Mouse (Mus musculus) heart, adult 11 months (tissue): ENCODE results near the gene Ccdc187.
A peak's percentile ranks its signal among the peaks of the same experiment; 100 is the strongest.

Experiments used
- DNase-seq: peaks from one replicate; pipeline ENCODE4 v3.0.0; 2022

Gene Ccdc187

DNA sequence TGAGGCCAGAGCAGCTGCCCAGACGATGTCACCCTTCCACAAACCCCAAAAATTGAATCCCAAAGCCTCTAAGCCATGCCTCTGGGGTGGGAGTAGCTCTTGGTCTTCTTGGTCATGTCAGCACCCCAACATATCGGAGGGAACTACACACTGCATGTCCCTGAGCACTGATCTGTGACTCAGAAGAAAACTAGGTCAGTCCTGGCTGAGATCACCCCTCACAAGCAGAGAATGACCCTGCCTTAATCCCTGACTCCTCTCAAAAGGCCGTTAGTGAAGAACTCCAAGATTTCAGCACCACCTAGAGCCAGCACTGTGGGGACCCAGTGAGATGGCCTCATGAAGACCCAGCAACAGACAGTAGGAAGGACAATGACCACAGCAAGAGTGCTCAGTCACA, 26.1 kb downstream of the Ccdc187 start:
- no peak for DNase-seq

DNA sequence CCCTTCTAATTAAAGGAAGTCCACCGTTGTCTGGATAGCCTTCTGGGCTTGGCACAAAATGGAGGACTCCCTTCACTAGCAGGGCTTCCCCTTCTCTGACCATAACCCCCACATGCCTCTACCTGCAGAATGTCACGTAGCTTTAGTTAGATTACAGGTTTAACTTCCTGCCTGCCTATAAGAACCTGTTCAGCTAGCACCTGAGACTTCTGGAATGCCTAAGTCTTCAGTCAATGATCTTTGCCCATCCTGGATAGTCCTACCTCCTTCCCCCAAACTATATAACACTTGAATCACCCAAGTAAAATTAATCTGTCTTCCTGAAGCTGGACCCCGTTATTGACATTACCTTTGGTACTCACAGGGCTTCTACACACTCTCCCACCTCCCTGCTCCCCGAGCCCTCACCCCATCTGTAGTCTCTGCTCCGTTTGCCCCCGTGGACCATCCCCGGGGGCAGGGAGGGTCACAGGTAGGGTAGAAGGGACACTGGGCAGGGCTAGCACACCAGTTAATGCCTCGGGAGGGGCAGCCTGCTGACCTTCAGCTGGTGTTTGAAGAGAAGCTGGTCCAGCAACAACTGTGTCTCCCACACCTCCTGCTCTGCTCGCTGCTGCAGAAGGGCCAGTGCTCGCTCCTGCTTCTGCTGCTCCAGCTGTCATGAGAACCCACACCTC, 28.2 kb downstream of the Ccdc187 start:
- no peak for DNase-seq

DNA sequence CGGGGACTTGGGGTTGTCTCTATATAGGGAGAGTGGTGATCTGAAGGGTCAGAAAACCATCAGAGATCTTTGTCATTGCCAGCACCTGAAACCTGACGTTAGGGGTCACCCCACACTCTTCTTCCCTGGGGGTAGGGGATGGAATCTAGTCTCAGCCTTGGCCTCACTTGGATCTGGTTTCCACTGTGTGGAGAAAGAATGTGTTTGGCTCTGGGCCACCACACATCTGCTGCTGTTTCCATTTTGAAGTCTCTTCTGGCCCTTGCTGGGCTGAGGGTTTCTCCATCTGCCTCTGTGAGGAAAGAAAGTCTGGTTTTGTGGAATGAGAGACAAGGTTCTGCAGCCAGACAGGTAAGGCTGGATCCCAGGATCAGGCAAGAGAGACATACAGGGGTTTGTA, 29.3 kb downstream of the Ccdc187 start:
- DNase-seq = no peak

DNA sequence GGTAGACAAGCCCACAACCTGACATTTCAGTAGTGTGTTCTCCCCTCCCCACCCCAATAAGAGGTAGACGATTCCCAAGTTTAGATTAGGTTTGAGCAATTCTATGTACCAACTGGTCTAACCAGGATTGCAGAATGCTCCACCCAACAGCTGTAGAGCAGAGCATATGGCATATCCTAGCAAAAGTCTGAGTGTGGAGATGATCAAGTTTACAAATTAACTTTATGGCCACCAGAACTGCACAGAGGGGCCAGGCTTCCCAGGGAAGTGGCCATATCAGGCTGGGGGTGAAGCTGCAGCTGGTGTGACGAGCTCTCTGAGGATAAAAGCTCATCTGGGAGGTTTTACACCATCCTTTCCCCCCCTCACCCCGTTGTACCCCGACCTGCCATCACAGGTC, 29.7 kb downstream of the Ccdc187 start:
- no peak for DNase-seq

DNA sequence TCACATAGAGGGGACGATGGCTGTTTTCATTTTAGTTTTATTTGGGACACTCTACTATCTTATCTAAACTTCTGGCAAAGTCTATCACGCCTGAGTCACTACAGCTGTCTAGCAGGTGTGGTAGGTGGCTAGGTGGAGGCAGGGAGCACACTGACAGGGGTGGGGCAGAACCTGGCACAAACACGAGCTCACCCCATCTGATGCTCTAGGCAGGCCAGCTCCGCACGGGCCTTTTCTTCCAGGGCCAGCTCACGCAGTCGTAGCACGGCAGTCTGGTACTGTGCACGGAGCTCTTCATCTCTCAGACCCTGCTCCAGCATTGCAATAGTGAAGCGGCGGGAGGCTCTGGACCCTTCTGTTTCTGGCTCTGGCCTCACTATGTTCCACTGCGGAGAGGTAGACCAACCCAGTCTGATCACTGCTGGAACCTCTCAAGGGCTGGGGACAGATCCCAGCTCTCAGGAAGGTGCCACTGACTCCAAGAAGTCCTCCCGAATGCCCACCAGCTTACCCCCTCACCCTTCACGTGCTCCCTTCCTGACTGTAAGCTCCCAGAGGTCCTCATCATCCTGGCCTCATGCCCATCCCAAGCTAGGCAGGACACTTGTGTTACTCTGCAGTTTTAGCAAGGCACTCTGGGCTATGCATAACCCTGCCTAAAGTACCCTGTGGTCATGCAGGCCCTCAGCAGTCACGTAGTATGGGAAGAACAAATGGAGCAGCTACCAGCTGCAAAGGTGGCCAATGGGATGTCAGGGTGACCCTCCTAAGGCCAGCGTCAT, 36.9 kb downstream of the Ccdc187 start:
- DNase-seq = peak; percentile 75

DNA sequence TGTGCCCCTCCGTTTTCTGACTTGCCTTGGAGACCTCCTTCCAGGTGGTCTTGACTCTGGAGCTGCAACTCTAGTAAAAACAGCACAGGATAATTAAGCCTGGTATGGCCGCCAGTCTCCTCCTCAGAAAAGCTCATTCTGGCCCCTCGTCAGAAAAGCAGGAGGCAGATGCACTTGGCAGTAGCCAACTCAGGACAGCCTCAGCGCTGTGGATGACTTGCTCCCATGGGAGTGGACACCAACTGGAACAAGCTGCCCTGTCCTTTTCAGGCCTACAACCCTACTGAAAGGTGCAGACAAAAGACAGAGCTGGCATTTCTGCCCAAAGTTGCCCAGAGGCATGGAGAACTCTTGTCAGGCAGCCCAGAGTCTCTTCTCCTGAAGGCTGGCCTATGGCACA, 39.5 kb downstream of the Ccdc187 start:
- DNase-seq = no peak

DNA sequence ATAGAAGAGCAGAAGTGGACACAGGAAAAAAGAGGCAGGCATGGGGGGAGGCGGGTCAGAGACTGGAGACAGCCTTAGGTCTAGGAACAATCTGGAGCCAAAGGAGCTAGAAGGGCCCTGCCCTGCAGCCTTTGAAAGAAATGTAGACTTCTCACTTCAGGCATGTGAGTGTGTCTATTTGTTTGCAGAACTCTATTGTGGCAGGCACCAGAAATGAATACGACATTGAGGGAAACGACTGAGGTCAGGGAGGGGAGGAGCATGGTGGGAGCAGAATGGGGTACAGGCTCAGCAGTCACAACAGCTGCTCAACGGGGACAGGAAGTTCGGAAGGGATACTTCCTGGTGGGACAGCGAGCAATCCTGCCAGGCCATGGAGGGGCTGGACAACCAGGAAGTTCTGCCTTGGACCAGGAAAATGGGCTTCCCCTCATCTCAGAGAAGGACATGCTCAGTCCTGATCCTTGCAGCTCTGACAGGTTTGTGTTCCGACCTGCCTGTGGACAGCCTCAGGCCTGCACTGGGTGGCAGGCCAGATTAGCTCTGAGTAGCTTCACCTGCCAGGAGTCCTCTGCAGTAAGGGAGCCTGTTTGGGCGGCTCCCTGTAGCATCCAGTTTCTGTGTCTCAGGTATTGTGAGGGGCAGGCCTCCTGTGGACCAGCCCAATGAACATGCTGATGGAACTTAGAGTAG, 41.7 kb downstream of the Ccdc187 start:
- no peak for DNase-seq

DNA sequence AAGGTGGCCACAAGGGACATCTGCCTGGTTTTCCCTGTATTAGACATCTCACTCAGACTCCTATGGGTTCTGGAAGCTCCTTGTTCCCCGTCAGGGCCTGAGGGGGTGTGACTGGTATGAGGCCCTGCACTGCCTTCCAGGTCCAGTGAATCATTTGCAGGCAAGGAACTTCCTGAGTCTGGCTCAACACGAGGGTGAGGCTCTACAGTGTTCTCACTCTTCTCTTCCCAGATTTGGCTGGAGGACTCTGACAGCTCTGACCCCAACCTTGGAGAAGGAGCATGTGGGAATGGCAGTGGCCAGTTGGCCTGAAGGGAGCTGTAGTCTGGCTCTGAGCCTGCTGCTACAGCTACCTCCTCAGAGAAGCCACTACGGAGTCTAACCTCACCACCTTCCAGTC, 46.8 kb downstream of the Ccdc187 start:
- peak; percentile 92 for DNase-seq

DNA sequence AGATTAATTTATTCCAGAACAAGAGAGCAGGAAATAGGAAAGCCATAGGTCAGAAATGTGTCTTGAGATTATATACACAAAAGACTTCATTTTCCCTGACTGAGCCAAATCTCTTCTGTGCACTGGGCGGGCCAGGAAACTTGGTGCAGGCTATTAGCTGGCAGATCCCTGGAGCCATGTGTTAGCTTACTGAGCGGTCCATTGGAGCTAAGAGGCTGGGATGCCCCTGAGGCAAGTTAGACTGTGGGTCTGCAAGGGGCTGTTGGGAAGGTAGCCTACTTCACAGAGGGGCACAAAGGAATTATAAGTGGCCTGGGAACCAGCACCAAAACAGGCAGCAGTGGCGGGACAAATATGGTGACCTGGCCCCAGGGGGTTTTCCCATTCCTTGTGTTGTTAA, 53.5 kb downstream of the Ccdc187 start:
- DNase-seq = no peak

DNA sequence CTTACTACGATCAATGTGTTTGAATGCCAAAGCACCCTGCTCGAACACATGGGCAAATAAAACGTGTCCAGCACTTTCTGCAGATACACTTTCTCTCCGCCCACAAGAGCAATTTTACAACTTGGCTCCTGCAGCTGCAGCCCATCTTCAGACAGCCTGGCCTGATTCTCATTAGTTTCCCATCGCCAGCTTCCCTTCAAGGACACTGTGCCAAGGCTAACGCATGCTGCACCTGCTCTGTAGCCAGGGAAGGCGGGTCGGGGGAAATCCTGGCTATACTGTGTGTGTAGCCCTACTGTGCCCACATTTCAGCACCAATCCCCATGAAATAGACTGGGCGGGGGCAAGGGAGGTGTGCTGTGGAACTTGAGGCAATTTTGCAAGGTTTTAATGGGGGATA, 54.0 kb downstream of the Ccdc187 start:
- no peak for DNase-seq

DNA sequence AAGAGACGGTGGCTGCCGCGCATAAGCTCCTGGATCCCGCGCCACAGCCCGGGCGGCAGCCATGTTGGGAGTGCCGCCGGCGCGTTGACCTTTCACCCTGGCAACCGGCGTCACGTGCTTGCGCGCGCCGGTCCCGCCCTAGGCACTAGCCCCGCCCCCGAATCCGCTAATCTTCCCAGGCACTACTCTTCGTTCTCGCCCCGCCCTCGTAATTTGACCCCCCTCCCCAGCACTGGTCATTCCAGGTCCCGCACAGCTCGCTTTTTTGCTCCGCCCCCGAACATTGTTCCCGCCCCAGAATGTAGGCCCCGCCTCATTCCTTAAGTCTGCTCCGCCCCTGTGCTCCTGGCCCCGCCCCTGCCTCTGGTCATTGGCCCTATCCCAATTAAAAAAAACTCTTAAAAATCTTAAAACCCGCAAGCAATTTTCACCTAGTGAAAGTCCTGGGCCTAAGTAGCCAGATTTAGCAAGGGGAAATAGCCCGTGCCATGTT, 57.0 kb downstream of the Ccdc187 start, which contains the start of gene Qsox2:
TSS of gene Qsox2 (minus strand) at position 236 of the 493 bp plus-strand sequence.
- peak; percentile 99 for DNase-seq

DNA sequence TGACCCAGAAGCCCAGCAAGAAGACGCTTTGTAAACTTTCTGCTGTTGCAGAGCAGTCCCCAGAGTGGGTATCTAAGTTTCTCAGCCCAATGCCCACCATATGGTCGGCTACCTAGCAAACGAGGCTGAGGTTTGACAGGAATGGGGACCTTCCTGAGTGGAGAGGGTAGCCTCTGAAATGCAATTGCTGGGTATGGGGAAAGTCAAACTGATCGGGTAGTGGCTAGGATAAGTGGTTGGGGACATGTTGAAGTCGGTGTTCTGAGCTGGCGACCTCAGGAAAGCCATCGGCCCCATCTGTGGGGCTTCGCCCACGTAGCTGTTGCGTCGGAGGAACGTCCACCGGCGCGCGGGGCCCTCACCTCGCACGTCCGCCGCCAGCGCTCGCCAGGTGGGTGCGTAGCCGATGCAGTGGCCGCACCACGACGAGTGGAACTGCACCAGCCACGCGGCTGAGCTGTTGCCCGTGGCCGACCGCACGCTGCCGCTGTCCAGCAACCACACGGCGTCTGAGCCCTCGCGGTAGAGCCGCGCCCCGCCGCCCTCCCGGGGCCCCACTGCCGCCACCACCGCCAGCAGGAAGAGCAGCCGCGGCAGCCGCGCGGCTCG, 57.6 kb downstream of the Ccdc187 start:
- no peak for DNase-seq

DNA sequence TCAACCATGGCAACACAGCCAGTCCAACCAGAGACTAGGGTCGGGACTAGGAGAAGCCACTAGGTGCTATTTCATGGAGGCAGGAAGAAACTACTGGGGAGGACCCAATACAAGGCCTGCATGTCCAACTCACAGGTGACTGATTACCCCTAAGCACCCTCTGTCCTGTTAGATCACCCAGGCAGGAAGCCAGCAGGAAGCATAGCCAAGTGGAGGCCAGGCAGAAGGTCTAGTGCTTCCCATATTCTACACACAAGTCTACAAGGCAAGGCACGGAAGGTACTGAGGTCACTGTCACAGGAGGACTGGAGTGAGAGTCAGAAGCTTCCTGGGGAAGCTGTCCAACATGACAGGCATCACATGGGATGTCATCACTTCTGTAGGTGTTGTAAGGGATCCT, 59.6 kb downstream of the Ccdc187 start:
- peak; percentile 96 for DNase-seq

DNA sequence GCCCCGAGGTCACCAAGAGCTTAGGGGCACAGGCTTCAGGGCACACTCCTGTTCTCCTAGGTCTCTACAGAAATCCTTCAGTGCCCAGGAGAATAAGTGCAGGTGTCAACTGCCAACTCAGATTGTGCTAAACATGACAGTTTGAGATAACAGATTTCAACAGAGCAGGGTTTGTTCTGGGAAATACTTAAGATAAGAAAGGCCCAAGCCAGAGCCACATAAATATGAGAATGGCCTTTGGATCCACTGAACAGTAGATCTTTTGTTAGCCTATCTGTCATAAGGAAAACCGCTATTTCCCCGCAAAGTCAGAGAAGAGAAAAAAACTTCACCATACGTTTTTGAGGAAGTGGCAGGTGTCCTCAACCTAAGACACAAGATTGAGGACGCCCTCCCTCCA, 60.1 kb downstream of the Ccdc187 start:
- DNase-seq = no peak

DNA sequence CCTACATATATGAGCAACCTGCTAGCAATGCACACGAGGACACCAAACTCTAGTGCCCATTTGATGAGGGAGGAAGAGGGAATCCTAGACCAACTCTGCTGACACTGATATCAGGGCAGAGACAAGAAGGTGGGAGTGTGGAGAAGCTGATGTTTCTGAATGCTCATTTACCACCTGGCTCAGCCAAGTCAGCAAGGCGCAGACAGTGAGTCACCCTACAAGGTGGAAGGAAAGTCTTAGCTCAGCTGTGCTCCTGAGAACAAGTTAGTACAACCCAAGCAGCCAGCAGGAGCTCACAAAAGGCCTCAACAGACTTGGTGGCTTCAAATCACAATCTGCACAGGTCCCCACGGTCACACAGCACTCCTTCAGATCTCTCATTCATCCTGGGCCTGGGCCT, 63.0 kb downstream of the Ccdc187 start:
- no peak for DNase-seq

DNA sequence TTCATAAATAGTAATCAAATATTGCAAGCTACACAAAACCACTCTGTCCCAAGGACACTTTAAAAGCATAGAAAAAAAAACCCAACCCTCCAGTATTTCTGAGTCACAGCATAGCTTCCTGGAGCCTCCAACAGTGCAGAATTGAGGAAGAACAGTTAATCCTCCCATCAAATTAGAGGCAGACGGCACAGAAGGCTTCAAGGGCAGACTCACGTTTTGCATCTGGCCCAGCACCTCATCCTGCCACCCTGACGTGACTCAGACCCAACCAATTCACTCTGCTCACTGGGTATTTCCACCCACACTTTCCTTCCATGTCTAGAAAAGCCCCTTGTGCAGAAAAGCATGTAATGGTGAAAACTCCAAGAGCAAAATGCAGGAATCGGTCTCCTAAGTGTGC, 64.1 kb downstream of the Ccdc187 start:
- DNase-seq = no peak

DNA sequence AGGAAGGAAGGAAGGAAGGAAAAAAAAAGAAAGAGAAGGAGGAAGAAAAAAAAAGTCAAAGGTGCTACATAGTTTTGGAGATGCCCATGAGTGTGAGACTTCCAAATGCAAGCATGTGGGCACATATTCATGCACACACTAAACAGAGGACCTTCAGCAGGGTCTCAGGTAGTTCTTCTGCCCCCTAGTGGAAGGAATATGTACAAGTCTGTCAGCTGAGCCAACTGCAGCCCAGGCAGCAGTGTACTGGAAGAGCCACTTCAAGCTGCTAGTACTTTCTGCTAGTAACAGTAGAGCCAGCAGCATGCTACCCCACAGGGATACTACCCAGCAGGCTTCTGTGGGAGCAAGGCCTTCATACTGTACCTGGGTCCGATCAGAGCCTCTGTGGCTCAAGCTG, 66.6 kb downstream of the Ccdc187 start:
- no peak for DNase-seq

DNA sequence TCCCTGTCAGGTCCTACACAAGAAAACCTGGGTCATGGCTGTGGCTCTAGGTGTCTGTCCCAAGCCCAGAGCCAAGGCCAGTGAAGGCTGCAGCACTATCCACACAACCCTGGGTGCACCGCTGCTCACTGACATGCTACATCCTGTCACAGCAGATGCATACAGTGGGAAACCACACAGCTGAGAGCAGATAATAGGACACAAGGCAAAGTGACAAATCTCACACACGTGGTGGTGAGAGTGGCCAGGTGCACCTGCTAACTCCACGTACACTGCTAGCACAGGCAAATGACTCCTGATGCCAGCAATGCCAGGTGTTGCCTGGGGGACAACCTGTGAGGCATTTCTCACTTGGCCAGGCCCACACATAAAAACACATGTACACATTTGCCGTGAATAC, 69.1 kb downstream of the Ccdc187 start:
- DNase-seq = no peak

DNA sequence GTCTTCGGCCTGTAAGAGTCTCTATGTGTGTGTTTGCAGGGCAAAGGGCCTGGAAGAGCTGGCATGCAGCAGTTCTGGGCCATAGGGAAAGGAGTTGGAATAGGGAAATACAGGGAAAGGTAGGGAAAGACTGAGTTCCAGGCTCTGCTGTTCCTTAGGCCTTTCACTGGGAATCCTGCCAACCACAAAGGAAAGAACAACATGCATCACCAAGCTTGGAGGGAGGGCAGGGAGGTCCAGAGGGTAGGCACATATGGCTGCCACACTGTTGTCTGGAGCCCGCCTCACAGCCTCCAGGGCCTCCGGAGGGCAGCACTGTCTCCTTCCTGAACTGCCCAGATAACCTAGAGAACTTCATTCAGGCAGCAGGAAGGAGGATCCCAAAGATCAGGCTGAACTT, 70.4 kb downstream of the Ccdc187 start:
- no peak for DNase-seq

DNA sequence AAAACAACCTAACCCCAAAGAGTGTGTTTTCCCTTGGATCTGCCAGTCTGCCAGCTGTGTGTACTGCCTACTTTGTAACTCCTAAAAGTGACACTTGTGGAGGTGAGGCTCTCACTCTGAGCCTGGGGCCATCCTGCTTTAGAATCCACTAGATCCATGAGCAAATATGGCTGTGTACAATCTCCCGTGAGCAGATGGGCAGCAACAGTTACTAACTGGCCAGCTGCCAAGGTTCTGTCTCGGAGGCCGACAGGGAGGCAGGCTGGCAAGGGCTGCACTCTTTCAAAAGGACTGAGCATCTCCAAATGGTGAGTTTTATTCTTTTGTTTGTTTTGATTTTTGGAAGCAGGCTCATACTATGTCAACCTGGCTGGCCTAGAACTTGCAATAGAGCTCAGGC, 79.8 kb downstream of the Ccdc187 start:
- DNase-seq = no peak

DNA sequence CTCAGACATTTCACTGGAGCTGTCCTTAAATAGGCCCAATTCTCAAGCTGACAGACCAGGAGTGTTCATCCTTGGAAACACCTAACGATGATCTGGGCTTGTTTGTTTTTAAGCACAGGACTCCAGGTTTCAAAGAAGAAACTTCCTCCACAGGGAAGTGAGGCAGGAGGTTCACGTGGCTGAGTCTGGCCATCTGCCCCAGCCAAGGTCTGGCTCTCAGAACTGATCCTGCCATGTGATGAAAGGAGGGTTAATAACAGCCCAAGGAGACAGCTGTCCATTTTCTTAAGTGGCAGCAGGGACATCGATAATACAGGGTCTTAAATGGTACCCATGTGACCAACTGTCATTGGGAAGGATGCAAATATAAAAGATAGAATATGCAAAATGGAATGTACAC, 84.8 kb downstream of the Ccdc187 start:
- no peak for DNase-seq

DNA sequence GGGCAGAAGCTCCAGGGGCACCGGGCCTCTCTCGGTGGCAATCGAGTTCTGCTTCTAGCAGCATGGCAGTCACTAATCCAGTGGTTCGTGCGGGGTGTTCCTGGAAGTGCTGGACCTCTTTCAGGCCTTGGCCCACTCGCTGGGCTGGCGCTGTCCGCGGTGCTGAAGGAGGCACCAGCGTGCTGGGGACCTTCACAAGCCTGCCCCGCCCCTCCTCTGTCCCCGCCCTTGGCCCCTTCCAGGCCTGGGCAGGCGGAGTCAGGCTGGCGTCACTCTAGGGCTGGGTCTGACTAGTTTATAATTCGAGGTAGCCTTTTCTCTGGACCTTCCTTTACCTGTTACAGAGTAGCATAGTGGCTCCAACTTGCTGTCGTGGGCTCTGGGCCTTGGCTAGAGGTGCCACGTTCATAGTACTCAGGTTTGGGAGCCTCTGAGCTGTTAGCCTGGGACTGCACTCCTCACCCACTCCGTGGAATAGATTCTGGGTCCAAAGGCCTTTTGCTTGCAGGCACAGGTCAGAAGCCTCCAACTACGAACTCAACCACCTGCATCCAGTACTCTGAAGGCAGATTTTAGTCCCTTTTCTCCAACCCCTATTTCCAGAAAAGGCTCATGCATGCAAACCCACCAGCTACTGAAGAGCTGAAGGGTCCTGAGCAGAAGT, 86.1 kb downstream of the Ccdc187 start, which contains the start of gene Lhx3:
TSS of gene Lhx3 (minus strand) at position 164 of the 664 bp plus-strand sequence.
- DNase-seq = peak; percentile 96

DNA sequence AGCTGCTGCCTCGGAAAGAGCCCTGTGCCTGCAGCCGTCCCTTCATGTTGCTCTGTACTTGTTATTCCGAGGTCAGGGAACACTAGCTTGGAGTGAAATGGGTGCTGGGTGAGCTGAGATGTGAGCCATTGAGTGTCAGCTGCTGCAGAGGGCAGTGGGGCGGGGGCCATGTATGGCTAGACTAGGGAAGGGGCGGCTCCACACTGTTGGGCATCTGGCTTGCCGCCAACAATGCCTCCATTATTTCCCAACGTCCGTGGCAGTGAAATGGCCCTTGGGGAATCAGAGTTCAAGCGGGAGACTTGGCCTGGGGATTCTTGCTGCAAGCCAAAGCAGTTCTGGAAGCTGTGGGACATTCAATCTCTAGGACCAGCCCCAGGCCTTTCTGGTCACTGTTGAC, 86.8 kb downstream of the Ccdc187 start:
- no peak for DNase-seq
